Mouse (Mus musculus) intestine, embryonic 14.5 days (tissue): ENCODE results near the gene Dync1i1. TPM values are rescaled to one million over a fixed set of nuclear protein-coding genes. Genes with fewer than 3 reads are reported as not detected.

Experiments used
- ATAC-seq: fragments of 200-750 bp; cut with Nextera tagmentation; replicated peaks from 2 replicates; pipeline ENCODE4 v1.8.0; 2017; ENCODE audit warnings: low read depth, moderate number of reproducible peaks, moderate TSS enrichment, moderate library complexity; ENCODE audit not compliant: low FRiP score, low TSS enrichment
- DNase-seq: peaks from one replicate; pipeline ENCODE4 v3.0.0-alpha.2; 2018; ENCODE audit warnings: low spot score
- H3K27ac ChIP-seq: fragments of 300-500 bp; sonication (generic); 2 replicates; pipeline ENCODE4 v1.5.1; 2014; ENCODE audit warnings: low read depth, mild to moderate bottlenecking, control low read depth
- H3K27me3 ChIP-seq: fragments of 300-500 bp; sonication (generic); replicated peaks from 2 replicates; pipeline ENCODE4 v1.6.1; 2014; ENCODE audit warnings: low read length, control low read depth; ENCODE audit not compliant: control insufficient read depth, insufficient read depth
- H3K36me3 ChIP-seq: fragments of 300-500 bp; sonication (generic); 2 replicates; pipeline ENCODE4 v1.6.1; 2014; ENCODE audit warnings: low read length, control low read depth; ENCODE audit not compliant: control insufficient read depth, insufficient read depth
- H3K4me1 ChIP-seq: fragments of 300-500 bp; sonication (generic); replicated peaks from 2 replicates; pipeline ENCODE4 v1.6.1; 2014; ENCODE audit warnings: low read length, control low read depth, mixed read lengths; ENCODE audit not compliant: control insufficient read depth, insufficient read depth
- H3K4me2 ChIP-seq: fragments of 300-500 bp; sonication (generic); 2 replicates; pipeline ENCODE4 v1.6.1; 2014; ENCODE audit warnings: low read length
- H3K4me3 ChIP-seq: fragments of 300-500 bp; sonication (generic); 2 replicates; pipeline ENCODE4 v1.5.1; 2014; ENCODE audit warnings: low read depth, low read length, control low read depth, mixed read lengths
- H3K9ac ChIP-seq: fragments of 300-500 bp; sonication (generic); 2 replicates; pipeline ENCODE4 v1.6.1; 2014; ENCODE audit warnings: mild to moderate bottlenecking, low read length
- H3K9me3 ChIP-seq: fragments of 300-500 bp; sonication (generic); 2 replicates; pipeline ENCODE4 v1.6.1; 2016; ENCODE audit warnings: low read length, control low read depth; ENCODE audit not compliant: control insufficient read depth
- WGBS: fragments of 180-500 bp; shearing (Covaris S2); extraction: QIAGEN DNeasy Blood & Tissue Kit; methylation state at CpG from one replicate; pipeline ENCODE4 v1.1.7; 2014; 5-methylcytosine and 5-hydroxymethylcytosine counted together
- polyA plus RNA-seq: library from polyadenylated mRNA; unstranded; fragments of >200 nt; fragmentation: Nextera tagmentation; extraction: Ambion mirVana; gene quantifications from 2 replicates; pipeline ENCODE4 v1.2.1, GENCODE M21; 2014

Gene Dync1i1
- polyA plus RNA-seq, 1 experiment from 2014 or later, result 0.61 TPM

- no peak overlapping the region for H3K4me3 ChIP-seq
Observed at GRCm38 (mm10) chr6:5935587-5936353, 210.3 kb downstream of the Dync1i1 start.

DNA sequence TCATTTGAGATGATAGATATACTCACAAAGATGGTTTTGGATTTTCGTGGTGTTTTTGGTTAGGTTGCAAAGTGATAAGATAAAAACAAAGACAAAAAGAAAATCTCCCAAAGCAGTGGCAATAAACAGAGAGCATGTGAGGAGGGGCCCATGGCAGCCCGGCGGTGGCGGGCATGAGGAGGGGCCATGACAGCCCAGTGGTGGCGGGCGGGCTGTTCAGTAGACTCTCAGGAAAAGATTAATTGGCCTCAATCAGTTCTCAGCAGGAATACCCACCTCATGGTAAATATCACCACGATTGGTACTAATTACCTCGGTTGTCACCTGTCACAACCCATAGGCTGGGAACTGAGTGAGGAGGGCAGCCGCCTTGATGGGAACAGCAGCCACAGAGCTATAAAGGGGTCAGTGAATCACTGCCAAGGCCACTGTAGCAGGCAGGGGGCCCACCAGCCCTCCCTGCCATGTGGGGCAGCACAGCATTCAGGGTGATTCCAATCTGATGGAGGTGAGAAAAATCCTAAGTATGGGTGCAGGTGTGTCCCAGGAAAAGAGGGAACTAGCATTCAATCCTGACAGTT, 224.5 kb downstream of the Dync1i1 start:
- H3K4me1 ChIP-seq, result no peaks in the 10 kb centered on the region
- WGBS, result 75% methylated on average over 9 of the region's 9 CpGs
- no peaks in the 10 kb centered on the region for H3K9me3 ChIP-seq
- H3K27me3 ChIP-seq, result no peaks in the 10 kb centered on the region
- H3K4me2 ChIP-seq, result no peak overlapping the region
- H3K27ac ChIP-seq, result no peak overlapping the region
- no peak overlapping the region for H3K4me3 ChIP-seq
- ATAC-seq (no peak), DNase-seq (no peak)
- H3K9ac ChIP-seq, result no peak overlapping the region
- no peaks in the 10 kb centered on the region for H3K36me3 ChIP-seq

More at GRCm38 (mm10) chr6:5935587-5936353, 210.3 kb downstream of the Dync1i1 start:
- Histone ChIP-seq H3K9ac (no peak overlapping the region), H3K36me3 (no peaks in the 10 kb centered on the region), H3K27ac (no peak overlapping the region), H3K4me2 (no peak overlapping the region), H3K27me3 (no peaks in the 10 kb centered on the region), H3K9me3 (no peaks in the 10 kb centered on the region), H3K4me1 (no peaks in the 10 kb centered on the region)
- DNase-seq, result no peak
- ATAC-seq, result no peak
- WGBS, result 90% methylated on average over 8 of the region's 8 CpGs

DNA sequence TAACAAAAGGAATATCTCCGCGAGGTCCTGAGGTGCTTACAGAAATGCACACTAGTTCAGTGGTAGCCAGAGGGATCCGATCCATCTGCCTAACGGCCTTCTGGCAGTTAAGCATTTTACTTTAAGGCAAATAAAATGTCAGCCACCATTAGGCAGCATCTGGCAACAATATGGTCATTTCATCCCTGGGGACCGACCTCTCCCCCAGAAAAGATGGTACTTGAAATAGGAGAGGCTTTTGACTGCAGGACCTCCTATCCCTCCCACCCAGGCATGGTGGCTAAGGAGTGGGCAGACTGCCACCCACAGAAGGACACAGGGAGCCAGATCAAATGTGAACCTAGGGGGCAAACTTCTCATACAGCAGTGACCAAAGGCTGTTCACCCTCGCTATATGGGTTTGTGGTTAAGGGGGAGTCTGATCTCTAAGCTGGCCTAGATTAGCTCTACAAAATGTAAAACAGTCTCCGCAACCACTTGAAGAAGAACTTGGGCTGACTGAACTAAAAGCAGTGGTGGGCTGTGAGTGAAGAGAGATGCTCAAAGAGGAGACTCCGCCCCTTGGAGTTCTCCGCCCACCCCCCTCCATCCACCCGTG, 231.0 kb downstream of the Dync1i1 start:
- ATAC-seq (no peak), DNase-seq (no peak)
- no peaks in the 10 kb centered on the region for H3K27me3 ChIP-seq
- no peaks in the 10 kb centered on the region for H3K9me3 ChIP-seq
- H3K4me2 ChIP-seq, result no peak overlapping the region
- WGBS, result 76% methylated on average over 10 of the region's 10 CpGs
- H3K9ac ChIP-seq, result no peak overlapping the region
- no peak overlapping the region for H3K4me3 ChIP-seq
- no peaks in the 10 kb centered on the region for H3K36me3 ChIP-seq
- H3K4me1 ChIP-seq, result no peaks in the 10 kb centered on the region
- H3K27ac ChIP-seq, result no peak overlapping the region

- Histone ChIP-seq H3K9me3 (no peaks in the 10 kb centered on the region), H3K27ac (no peak overlapping the region), H3K4me3 (no peak overlapping the region), H3K27me3 (no peaks in the 10 kb centered on the region), H3K36me3 (no peaks in the 10 kb centered on the region), H3K4me2 (no peak overlapping the region), H3K9ac (no peak overlapping the region), H3K4me1 (no peaks in the 10 kb centered on the region)
- 75% methylated on average over 4 of the region's 4 CpGs for WGBS
- no peak for DNase-seq
- no peak for ATAC-seq
Observed at GRCm38 (mm10) chr6:5960728-5961127, 235.3 kb downstream of the Dync1i1 start.

- no peaks in the 10 kb centered on the region for H3K36me3 ChIP-seq
- H3K4me3 ChIP-seq, result no peak overlapping the region
- DNase-seq (no peak), ATAC-seq (no peak)
- no peak overlapping the region for H3K4me2 ChIP-seq
- WGBS, result 91% methylated on average over 3 of the region's 3 CpGs
- no peaks in the 10 kb centered on the region for H3K4me1 ChIP-seq
- no peaks in the 10 kb centered on the region for H3K27me3 ChIP-seq
- no peak overlapping the region for H3K9ac ChIP-seq
- H3K9me3 ChIP-seq, result no peaks in the 10 kb centered on the region
- H3K27ac ChIP-seq, result no peak overlapping the region
Observed at GRCm38 (mm10) chr6:5961960-5962359, 236.5 kb downstream of the Dync1i1 start.

GRCm38 (mm10) chr6:5966376-5966775, 240.9 kb downstream of the Dync1i1 start:
- Histone ChIP-seq H3K27ac (no peak overlapping the region), H3K9me3 (no peaks in the 10 kb centered on the region), H3K36me3 (no peaks in the 10 kb centered on the region), H3K27me3 (no peaks in the 10 kb centered on the region), H3K4me2 (no peak overlapping the region), H3K9ac (no peak overlapping the region), H3K4me1 (no peaks in the 10 kb centered on the region), H3K4me3 (no peak overlapping the region)
- WGBS, result 91% methylated on average over 7 of the region's 7 CpGs
- DNase-seq, result no peak
- no peak for ATAC-seq

DNA sequence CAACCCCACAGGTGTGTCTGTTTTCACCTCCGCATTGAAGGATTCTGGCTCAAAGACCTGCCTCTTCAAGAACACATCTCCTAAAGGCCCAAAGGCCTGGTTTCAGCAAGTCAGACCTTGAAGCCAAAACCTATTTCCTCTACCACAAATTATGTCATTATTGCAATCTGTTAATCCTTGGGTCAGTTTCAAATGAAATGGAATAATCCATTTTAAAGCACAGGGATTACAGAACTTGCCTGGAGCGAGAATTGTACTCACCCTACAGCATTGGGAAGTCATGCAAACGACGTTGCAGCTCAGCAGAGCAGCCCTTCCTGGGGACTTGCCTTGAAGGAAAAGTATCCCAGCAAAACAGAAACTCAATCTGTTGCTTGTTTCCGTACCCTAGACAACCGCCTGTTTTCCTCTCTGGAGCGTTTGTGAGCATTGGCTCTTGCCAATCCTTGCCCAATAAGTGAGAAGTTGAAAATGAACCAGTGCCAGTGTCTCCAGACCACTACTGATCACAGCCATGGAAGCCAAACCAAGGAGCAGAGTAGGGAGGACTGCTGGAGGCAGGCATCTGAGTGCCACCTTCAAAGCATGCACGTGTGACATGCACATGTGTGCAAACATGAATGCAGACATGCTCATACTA, 241.5 kb downstream of the Dync1i1 start:
- H3K9me3 ChIP-seq, result no peaks in the 10 kb centered on the region
- DNase-seq (no peak), ATAC-seq (no peak)

GRCm38 (mm10) chr6:5967545-5967944, 242.1 kb downstream of the Dync1i1 start:
- no peak overlapping the region for H3K4me3 ChIP-seq
- no peaks in the 10 kb centered on the region for H3K9me3 ChIP-seq
- H3K4me2 ChIP-seq, result no peak overlapping the region
- 57% methylated on average over 4 of the region's 4 CpGs for WGBS
- no peaks in the 10 kb centered on the region for H3K4me1 ChIP-seq
- H3K27me3 ChIP-seq, result no peaks in the 10 kb centered on the region
- H3K9ac ChIP-seq, result no peak overlapping the region
- no peaks in the 10 kb centered on the region for H3K36me3 ChIP-seq
- no peak for DNase-seq
- no peak overlapping the region for H3K27ac ChIP-seq
- ATAC-seq, result no peak

More for the DNA sequence above, 241.5 kb downstream of the Dync1i1 start:
- H3K4me3 ChIP-seq, result no peak overlapping the region
- no peaks in the 10 kb centered on the region for H3K4me1 ChIP-seq
- no peak overlapping the region for H3K9ac ChIP-seq
- H3K36me3 ChIP-seq, result no peaks in the 10 kb centered on the region
- no peaks in the 10 kb centered on the region for H3K27me3 ChIP-seq
- H3K4me2 ChIP-seq, result no peak overlapping the region
- 86% methylated on average over 8 of the region's 8 CpGs for WGBS
- H3K27ac ChIP-seq, result no peak overlapping the region
